Mouse (Mus musculus) ES-Bruce4 (cell line): ENCODE measurements around the gene Krtcap2.

Source experiments
- CTCF ChIP-seq: IDR thresholded peaks from one replicate; pipeline ENCODE4 v1.8.1; 2011; ENCODE audit warnings: low read depth, low read length
- POLR2A ChIP-seq: IDR thresholded peaks from one replicate; pipeline ENCODE4 v1.8.1; 2011; ENCODE audit warnings: low read length; ENCODE audit not compliant: insufficient read depth

GRCm38 (mm10) chr3:89228836-89229235, 16.9 kb upstream of the Krtcap2 start, which contains the start of gene Muc1:
- TF ChIP-seq CTCF (no peak), POLR2A (no peak)
